Mouse (Mus musculus) kidney, postnatal 25 days (tissue): ENCODE data around the gene Krit1.
"Not testable (repeated sequence)": the region's sequence is repeated elsewhere in the genome, so short reads cannot be mapped to it uniquely, and the experiment has no call there.

ENCODE experiments used
- DNase-seq, 2 experiments: peaks; one replicate each; pipeline ENCODE4 v3.0.0; 2021; ENCODE audit warnings: mixed read lengths in 2 of 2

Gene Krit1

GRCm38 (mm10) chr5:3802433-3803291 is at the start of gene Krit1, which contains the start of gene Ankib1:
Gene Krit1 (plus strand): TSS chr5:3803184.
Gene Ankib1 (minus strand): TSS chr5:3802925.
- DNase-seq: peak; percentile 92 to 95

GRCm38 (mm10) chr5:3771512-3771911 is 31.5 kb upstream of the Krit1 start:
- DNase-seq: no peak

GRCm38 (mm10) chr5:3772017-3772416 is 31.0 kb upstream of the Krit1 start:
- no peak for DNase-seq

GRCm38 (mm10) chr5:3782670-3783069 is 20.3 kb upstream of the Krit1 start:
- DNase-seq: peak in 1 of 2 experiments; percentile 20

GRCm38 (mm10) chr5:3783947-3784681 is 18.9 kb upstream of the Krit1 start:
- no peak for DNase-seq

GRCm38 (mm10) chr5:3784751-3785496 is 18.1 kb upstream of the Krit1 start:
- DNase-seq: no peak

GRCm38 (mm10) chr5:3787548-3787947 is 15.4 kb upstream of the Krit1 start:
- DNase-seq: peak; percentile 35 to 69

- no peak for DNase-seq
Observed at GRCm38 (mm10) chr5:3791048-3791447, 11.9 kb upstream of the Krit1 start.

- DNase-seq: peak in 1 of 2 experiments; percentile 28
Observed at GRCm38 (mm10) chr5:3797101-3797500, 5.9 kb upstream of the Krit1 start.

- DNase-seq: not testable (repeated sequence)
Observed at GRCm38 (mm10) chr5:3798656-3799055, 4.3 kb upstream of the Krit1 start.

- no peak for DNase-seq
Observed at GRCm38 (mm10) chr5:3800041-3800440, 2.9 kb upstream of the Krit1 start.

- no peak for DNase-seq
Observed at GRCm38 (mm10) chr5:3800881-3801280, 2.1 kb upstream of the Krit1 start.

- DNase-seq: no peak
Observed at GRCm38 (mm10) chr5:3801672-3802432, 1.1 kb upstream of the Krit1 start.

GRCm38 (mm10) chr5:3803292-3804165 is 545 bp downstream of the Krit1 start:
- no peak for DNase-seq

- DNase-seq: no peak
Observed at GRCm38 (mm10) chr5:3808472-3808871, 5.5 kb downstream of the Krit1 start.

GRCm38 (mm10) chr5:3834107-3834506 is 31.1 kb downstream of the Krit1 start:
- DNase-seq: no peak

- no peak for DNase-seq
Observed at GRCm38 (mm10) chr5:3845026-3845425, 42.0 kb downstream of the Krit1 start, which contains the start of gene Lrrd1. Gene Lrrd1 (plus strand): TSS chr5:3845173.

GRCm38 (mm10) chr5:3870161-3870560 is 67.2 kb downstream of the Krit1 start:
- no peak for DNase-seq

GRCm38 (mm10) chr5:3872348-3872747 is 69.4 kb downstream of the Krit1 start:
- DNase-seq: no peak

- DNase-seq: no peak
Observed at GRCm38 (mm10) chr5:3873485-3873884, 70.5 kb downstream of the Krit1 start.

- DNase-seq: not testable (repeated sequence)
Observed at GRCm38 (mm10) chr5:3886862-3887261, 83.9 kb downstream of the Krit1 start.
